Mouse (Mus musculus): ENCODE measurements around the gene Vmn1r48.
"Not testable (repeated sequence)": the region's sequence is repeated elsewhere in the genome, so short reads cannot be mapped to it uniquely, and the experiment has no call there.

The Vmn1r48 gene

DNA sequence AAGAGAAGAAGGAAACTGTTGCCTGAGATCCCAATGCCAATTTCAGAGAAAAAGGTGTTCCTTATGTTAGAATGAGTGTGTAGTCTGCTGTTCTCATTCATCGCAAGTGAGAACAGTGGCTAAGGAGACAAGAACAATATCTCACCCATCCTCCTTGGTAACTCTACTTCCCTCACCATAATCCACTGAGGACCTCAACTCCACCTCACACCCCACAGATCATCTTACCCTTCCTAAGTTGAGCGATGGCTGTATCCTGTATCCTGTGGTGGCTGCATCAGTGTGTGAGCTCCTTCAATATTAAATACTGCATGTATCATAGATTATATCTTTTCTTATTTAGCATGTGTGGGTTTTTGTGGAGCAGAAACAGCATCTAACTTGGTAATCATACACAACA is at the start of gene Vmn1r48:
Gene Vmn1r48, minus strand, starts transcription at position 101 of the 400 bp plus-strand sequence.
- not testable (repeated sequence) for DNase-seq

GRCm38 (mm10) chr6:90078406-90078805 is 41.8 kb upstream of the Vmn1r48 start, which contains the start of gene Vmn1r49:
Gene Vmn1r49 (minus strand): TSS chr6:90078506.
- no peak for DNase-seq

DNA sequence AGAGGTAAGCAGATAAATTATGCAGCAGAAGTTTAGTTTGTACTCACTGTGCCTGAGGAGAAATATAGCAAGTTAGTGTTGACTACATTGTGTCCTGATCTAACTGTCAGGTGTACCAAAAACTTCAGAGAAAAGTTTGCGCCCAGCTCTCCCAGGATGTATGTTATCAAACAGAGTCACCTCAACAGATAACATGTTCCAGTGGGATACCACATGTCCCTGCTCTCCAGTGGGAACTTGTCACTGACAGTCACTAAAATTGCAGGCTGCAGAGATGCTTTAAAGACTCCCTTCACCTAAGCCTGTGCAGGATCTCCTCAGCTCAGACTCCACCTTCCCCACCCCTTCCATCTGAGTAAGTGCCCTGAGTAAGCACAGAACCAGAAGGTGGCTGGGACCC is 20.8 kb downstream of the Vmn1r48 start, which contains the start of gene Vmn1r47:
Gene Vmn1r47, plus strand, starts transcription at position 301 of the 400 bp plus-strand sequence.
- DNase-seq = not testable (repeated sequence)

- no peak for DNase-seq
Measured at GRCm38 (mm10) chr6:89985989-89986388, 50.7 kb downstream of the Vmn1r48 start.
